17 mouse cellular contexts compared by ENCODE assay signal in the genomic region with DNA sequence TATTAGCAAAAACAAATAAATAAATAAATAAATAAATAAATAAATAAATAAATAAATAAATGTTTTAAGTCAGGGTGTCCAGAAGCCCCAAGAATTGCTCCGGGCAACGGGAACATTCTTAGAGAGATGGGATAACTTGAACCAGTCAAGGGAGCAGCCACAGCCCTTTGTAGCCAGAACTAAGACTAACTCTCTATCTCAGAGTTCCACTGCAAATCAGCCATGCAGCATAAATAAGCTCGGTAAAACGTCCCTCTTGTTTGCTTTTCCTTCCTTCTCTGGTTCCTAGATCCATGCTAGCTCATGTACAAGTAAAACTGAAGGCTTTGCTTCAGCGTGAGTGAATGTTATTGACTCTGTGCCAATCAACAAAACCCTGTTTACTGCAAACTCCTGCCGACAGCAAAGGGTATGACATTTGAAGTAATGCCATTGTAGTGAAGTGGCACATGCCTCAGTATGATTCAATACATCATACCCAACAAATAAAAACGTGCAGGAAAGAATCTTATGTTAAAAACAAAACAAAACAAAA. TPM values are rescaled to one million over a fixed set of nuclear protein-coding genes. Genes with fewer than 3 reads are reported as not detected.
DNase-seq lines count a peak whose midpoint lies in the region; ATAC-seq and TF ChIP-seq lines count a peak whose summit lies in the region.
"Had no signal": no experiment of that assay in that cellular context is flagged by ENCODE, and none has a peak within 500 bp of the region (broad histone marks: within the 10 kb centered on the region; RNA-seq: fewer than 3 reads in every experiment).

No protein-coding gene starts in this region.

- H3K4me2 ChIP-seq in forebrain, embryonic 14.5 days (ENCODE audit: low read length), result peak overlapping the region; percentile 7; the same call in 1 of the 2 replicates
- no peak overlapping the region for H3K4me2 ChIP-seq in forebrain, embryonic 11.5 days (ENCODE audit: low read depth, low read length, severe bottlenecking)
- H3K4me2 ChIP-seq in lung, postnatal 0 days (replicated peaks; ENCODE audit: low read depth, low read length), result peak overlapping the region; percentile 15; the same call in 1 of the 2 replicates
- H3K4me2 ChIP-seq: heart, embryonic 13.5 days; hindbrain, embryonic 14.5 days; limb, embryonic 12.5 days had no signal

- no peaks in the 10 kb centered on the region for H3K27me3 ChIP-seq in forebrain, embryonic 14.5 days (replicated peaks; ENCODE audit: control insufficient read depth, insufficient read depth, low read length)
- no peaks in the 10 kb centered on the region for H3K27me3 ChIP-seq in forebrain, embryonic 11.5 days (ENCODE audit: control insufficient read depth, insufficient read depth, low read length)
- no peaks in the 10 kb centered on the region for H3K27me3 ChIP-seq in lung, postnatal 0 days (replicated peaks; ENCODE audit: insufficient read depth, low read length)
- H3K27me3 ChIP-seq: heart, embryonic 13.5 days; limb, embryonic 12.5 days had no signal

- no peak overlapping the region for H3K27ac ChIP-seq in forebrain, embryonic 14.5 days (ENCODE audit: low read depth, low read length)
- H3K27ac ChIP-seq in forebrain, embryonic 11.5 days (ENCODE audit: low read depth, low read length), result no peak overlapping the region
- H3K27ac ChIP-seq in layer of hippocampus, adult 2 months, result no peak overlapping the region
- H3K27ac ChIP-seq in lung, postnatal 0 days (ENCODE audit: low read length), result no peak overlapping the region
- H3K27ac ChIP-seq: heart, embryonic 13.5 days; hindbrain, embryonic 14.5 days; limb, embryonic 12.5 days had no signal

- H3K9me3 ChIP-seq in forebrain, embryonic 14.5 days (replicated peaks; ENCODE audit: control insufficient read depth, low read length), result no peaks in the 10 kb centered on the region
- no peaks in the 10 kb centered on the region for H3K9me3 ChIP-seq in forebrain, embryonic 11.5 days (ENCODE audit: control insufficient read depth, low read length)
- H3K9me3 ChIP-seq in lung, postnatal 0 days (ENCODE audit: low read length), result no peaks in the 10 kb centered on the region
- H3K9me3 ChIP-seq: limb, embryonic 12.5 days had no signal

- WGBS in forebrain, embryonic 14.5 days, result 38% methylated on average over 7 of the region's 7 CpGs
- WGBS in forebrain, embryonic 11.5 days, result 77% methylated on average over 7 of the region's 7 CpGs
- WGBS in lung, postnatal 0 days, result 48% methylated on average over 7 of the region's 7 CpGs

- H3K4me3 ChIP-seq in forebrain, embryonic 14.5 days (ENCODE audit: low read depth, low read length), result no peak overlapping the region
- no peak overlapping the region for H3K4me3 ChIP-seq in forebrain, embryonic 11.5 days (ENCODE audit: low read depth, low read length)
- H3K4me3 ChIP-seq in layer of hippocampus, adult 2 months, result peak overlapping the region; percentile 13; the same call in 1 of the 2 replicates
- H3K4me3 ChIP-seq in lung, postnatal 0 days (ENCODE audit: low read depth, low read length), result 0 out of 2 replicates have a peak overlapping the region, but pooled peaks have one; percentile 3
- H3K4me3 ChIP-seq: heart, embryonic 13.5 days; limb, embryonic 12.5 days had no signal

- ATAC-seq in forebrain, embryonic 14.5 days, result peak; percentile 56
- no peak for ATAC-seq in forebrain, embryonic 11.5 days (replicated peaks; ENCODE audit: low FRiP score)
- no peak for ATAC-seq in lung, postnatal 0 days
- ATAC-seq in erythroblast, adult 5-6 weeks (replicated peaks; ENCODE audit: low FRiP score, poor library complexity, severe bottlenecking), result no peak

- TF ChIP-seq CTCF in layer of hippocampus, adult 2 months (conservative IDR thresholded peaks at IDR 0.05), result peak; percentile 38
- peak; percentile 26 for TF ChIP-seq CTCF in lung, postnatal 0 days (IDR thresholded peaks at IDR 0.05)

- no peak overlapping the region for H3K9ac ChIP-seq in forebrain, embryonic 14.5 days (ENCODE audit: low read length)
- H3K9ac ChIP-seq in forebrain, embryonic 11.5 days (ENCODE audit: low read length), result no peak overlapping the region
- H3K9ac ChIP-seq in lung, postnatal 0 days (replicated peaks; ENCODE audit: low read depth), result no peak overlapping the region
- H3K9ac ChIP-seq: heart, embryonic 13.5 days; hindbrain, embryonic 14.5 days; limb, embryonic 12.5 days had no signal

- no peaks in the 10 kb centered on the region for H3K36me3 ChIP-seq in forebrain, embryonic 14.5 days (ENCODE audit: control insufficient read depth, insufficient read depth, low read length)
- H3K36me3 ChIP-seq in forebrain, embryonic 11.5 days (ENCODE audit: control insufficient read depth, insufficient read depth, low read length), result no peaks in the 10 kb centered on the region
- H3K36me3 ChIP-seq in lung, postnatal 0 days (ENCODE audit: insufficient read depth, low read length), result no peaks in the 10 kb centered on the region
- H3K36me3 ChIP-seq: heart, embryonic 13.5 days; limb, embryonic 12.5 days had no signal

- no peak for TF ChIP-seq EP300 in lung, postnatal 0 days (IDR thresholded peaks at IDR 0.05)

- peaks cover 7% of the 10 kb centered on the region; the same call in 1 of the 2 replicates for H3K4me1 ChIP-seq in forebrain, embryonic 14.5 days (ENCODE audit: control insufficient read depth, insufficient read depth, low read length)
- H3K4me1 ChIP-seq in forebrain, embryonic 11.5 days (replicated peaks; ENCODE audit: control insufficient read depth, insufficient read depth, low read length), result no peaks in the 10 kb centered on the region
- no peaks in the 10 kb centered on the region for H3K4me1 ChIP-seq in lung, postnatal 0 days (ENCODE audit: insufficient read depth, low read depth, low read length)
- H3K4me1 ChIP-seq: heart, embryonic 13.5 days; limb, embryonic 12.5 days had no signal

- peak; percentile 66 for DNase-seq in forebrain, embryonic 14.5 days (ENCODE audit: low spot score)
- DNase-seq in forebrain, embryonic 11.5 days (ENCODE audit: low spot score), result no peak
- DNase-seq in layer of hippocampus, adult 2 months (ENCODE audit: low spot score in 2 of 2), result no peak
- DNase-seq in layer of hippocampus, postnatal 14 days (ENCODE audit: low spot score in 2 of 2), result no peak
- DNase-seq in Muller cell, postnatal 12 days (ENCODE audit: inconsistent ontology term), result peak; percentile 60
- peak; percentile 49 for DNase-seq in lung, postnatal 0 days (ENCODE audit: low spot score)
- DNase-seq in cerebellum, adult 9-11 months, result no peak
- DNase-seq: B cell, adult 2 months; cerebellum, adult 11-12 months; kidney, adult 18-20 months had no signal

RNA-seq across cellular contexts. Expression of gene Abca8a, which starts 0.9 kb away (rescaled TPM):
- 1.1 and 2.1 TPM in 2 replicates for polyA plus RNA-seq in forebrain, embryonic 14.5 days (2014; fragmentation: Nextera tagmentation; extraction: Ambion mirVana)
- not detected in 2 replicates for polyA plus RNA-seq in forebrain, embryonic 11.5 days (2014; fragmentation: Nextera tagmentation; extraction: Ambion mirVana)
- 1 to 10 TPM; 3.3 to 5.0 TPM for total RNA-seq in layer of hippocampus, adult 2 months (2021)
- 1 to 10 TPM; 2.5 to 3.0 TPM for total RNA-seq in layer of hippocampus, postnatal 14 days (2021)
- 7.6 and 8.7 TPM in 2 replicates for polyA plus RNA-seq in lung, postnatal 0 days (2015; fragmentation: Nextera tagmentation; extraction: Ambion mirVana)
- not detected in 2 replicates for total RNA-seq in erythroblast, adult 5-6 weeks (2015; ENCODE audit: low replicate concordance)
- 0.14 TPM in 1 of 2 replicates, not detected in the other for total RNA-seq in erythroblast, adult 5-6 weeks (2017; ENCODE audit: low replicate concordance)
- total RNA-seq: megakaryocyte progenitor cell, adult 5-6 weeks; monocyte, adult 5-6 weeks; neutrophil, adult 5-6 weeks had no signal

Comparison
In these comparisons a context has a peak if more than half of its experiments do, and no peak if none do; other contexts are left out.
1. DNase-seq: peak in forebrain, embryonic 14.5 days (single experiment), Muller cell, postnatal 12 days (single experiment) and lung, postnatal 0 days (single experiment); none in forebrain, embryonic 11.5 days (single experiment), layer of hippocampus, adult 2 months (0 of 2), layer of hippocampus, postnatal 14 days (0 of 2) and cerebellum, adult 9-11 months (single experiment).
2. H3K4me3 ChIP-seq: peak in layer of hippocampus, adult 2 months (single experiment) and lung, postnatal 0 days (single experiment); none in forebrain, embryonic 14.5 days (single experiment) and forebrain, embryonic 11.5 days (single experiment).